Mouse (Mus musculus) forelimb bud, embryonic 11.5 days (tissue): ENCODE results near the gene Hspg2.

Experiments used
- DNase-seq: peaks from one replicate; pipeline ENCODE4 v3.0.0-alpha.2; 2012; ENCODE audit warnings: low read depth, low spot score

Hspg2 gene

DNA sequence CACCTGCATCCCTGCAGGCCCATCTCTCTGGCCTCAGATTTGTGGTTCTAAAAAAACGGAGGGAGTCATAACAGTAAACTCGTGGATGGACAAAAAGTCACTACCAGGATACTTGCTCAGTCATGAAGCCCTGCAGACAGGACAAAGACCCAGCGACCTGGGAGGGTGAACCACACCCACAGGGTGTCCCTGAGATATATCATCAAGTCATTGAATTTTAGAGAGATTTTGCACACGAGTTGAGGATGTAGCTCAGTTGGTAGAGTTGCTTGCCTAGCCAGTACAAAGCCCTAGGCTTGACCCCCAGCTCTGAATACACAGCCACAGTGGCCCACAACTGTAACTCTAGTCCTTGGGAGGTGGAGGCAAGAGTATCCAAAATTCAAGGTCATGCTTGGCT lies 7.4 kb upstream of the Hspg2 start:
- no peak for DNase-seq

DNA sequence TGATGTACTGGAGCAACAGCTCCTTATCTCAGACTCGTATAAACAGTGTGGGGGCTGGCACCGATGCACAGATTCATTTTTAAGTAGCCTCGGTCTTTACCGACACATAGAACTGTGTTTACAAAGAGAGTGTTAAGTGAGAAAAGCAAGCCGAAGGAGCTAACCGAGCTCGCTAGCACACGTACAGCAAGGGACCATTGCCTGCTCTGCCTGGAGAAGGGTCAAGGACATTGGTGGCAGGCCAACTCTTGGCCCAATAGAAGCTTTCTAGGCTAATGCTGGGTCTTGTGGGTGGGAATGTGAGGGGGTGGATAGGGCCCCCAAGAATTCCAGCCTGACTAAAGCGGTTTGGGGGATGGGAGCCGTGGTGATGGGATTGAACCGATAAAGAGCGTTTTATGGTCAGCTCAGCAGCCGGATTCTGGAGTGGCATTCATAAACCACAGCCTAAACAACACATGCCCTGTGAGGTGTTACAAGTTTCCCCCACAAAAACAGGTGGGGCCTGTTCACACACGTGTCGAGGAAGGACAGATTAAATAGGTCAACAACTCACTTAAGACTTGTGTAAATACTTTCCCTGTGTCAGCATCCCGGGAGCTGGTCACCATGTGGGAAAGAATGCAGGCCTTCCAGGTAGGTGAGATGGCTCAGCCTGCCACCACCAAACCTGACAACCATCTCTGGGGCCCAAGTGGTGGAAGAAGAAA lies 6.4 kb upstream of the Hspg2 start:
- no peak for DNase-seq

DNA sequence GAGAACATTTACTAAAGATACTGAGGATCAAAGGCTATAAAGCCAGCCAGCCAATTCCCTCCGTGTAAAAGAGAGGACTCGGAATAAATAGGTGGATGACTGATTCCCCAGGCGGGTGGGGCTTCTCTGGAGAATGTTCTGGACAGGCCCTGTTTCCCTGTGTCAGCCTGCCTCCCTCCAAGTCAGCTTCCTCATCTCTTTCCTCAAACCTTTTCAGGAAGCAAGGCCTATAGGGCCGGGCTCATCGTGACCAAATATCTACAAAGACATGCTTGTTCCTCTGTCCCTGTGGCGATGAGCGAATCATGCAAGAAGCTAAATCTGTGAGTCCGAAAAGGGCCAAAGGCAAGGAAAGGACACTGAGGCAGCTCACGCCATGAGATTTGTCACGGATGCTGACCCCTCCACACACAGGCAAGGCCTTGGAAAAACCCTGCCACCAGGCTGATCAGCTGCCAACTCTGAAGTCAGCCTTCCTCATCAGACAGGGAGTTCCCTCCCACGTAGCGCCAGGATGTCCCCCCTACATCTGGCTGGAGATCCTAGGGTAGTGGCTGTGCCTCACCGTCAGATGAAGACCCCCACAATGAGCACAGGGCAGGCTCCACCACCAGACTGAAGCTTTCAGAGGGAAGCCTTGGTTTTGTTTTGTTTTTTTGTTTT lies 3.3 kb upstream of the Hspg2 start:
- no peak for DNase-seq

DNA sequence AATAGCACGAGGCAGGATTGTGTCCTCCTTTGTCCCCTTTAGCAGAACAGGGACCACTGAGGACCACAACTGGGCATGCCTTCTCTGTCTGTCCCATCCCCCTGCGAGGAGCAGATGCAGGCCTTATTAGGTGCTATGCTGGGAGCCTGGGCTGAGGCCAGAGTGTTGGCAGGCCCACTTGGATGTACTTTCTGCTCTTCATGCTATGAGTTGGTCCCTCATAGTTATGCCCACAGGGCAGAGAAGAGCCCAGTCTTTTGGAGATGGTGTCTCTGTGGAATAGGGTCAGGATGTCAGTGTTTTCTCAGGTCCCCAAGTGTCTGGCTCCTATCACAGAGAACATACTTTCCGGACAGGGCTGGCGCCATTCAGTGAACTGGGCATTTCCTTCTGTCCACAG lies 1.6 kb upstream of the Hspg2 start:
- DNase-seq = no peak

DNA sequence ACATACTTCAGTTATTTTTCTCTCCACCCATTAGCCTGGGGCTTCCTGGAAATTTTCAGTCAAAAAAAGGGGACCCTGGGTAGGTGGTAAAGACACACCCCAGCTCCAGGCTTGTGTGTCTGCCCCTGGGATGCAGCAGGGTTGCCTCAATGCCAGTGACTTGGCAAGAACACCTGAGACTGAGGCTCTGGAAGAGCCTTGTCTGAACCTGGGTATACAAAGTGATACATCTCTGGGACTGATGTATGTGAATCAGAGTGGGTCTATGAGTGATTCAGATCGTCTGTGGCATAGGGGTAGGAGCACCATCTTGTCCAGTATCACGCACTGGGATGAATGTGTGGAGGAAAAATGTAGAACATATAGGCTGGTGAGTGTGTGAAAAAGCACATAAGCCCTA lies 1.0 kb upstream of the Hspg2 start:
- DNase-seq = no peak

DNA sequence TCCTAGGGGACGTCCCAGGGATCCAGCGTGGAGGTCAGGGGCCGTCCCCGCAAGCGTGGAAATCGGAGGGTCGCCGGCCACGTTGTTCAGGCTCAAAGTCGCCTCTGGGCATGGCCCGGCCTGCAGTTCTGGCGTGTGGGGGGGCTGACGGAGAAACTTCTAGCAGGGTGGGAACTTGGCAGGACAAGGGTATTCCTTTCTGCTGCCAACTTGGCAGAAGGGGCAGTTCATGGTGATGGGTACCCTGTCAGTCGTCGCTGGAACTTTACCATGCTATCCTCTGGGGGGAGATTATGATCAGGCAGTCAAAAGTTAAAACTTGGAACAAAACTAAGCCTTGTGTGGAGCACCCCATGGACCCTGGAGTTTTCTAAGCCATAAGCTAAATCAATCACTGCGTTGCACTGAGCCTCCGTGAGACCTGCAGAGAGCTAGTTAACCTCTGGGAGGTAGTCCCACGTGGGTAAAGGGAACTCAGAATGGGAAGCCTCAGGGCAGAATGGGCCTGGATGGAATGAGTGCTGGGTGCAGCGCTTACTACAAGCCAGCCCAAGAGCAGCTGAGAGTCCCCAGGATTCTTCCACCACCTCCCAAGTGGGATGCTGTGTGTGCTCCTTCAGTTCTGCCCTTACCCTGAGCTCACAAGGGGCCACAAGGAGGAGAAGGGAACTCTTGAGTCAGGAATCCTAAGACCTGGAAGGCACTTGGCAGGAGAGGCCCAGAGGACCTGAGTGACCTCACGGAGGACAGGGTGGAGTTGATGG lies 694 bp downstream of the Hspg2 start:
- no peak for DNase-seq

DNA sequence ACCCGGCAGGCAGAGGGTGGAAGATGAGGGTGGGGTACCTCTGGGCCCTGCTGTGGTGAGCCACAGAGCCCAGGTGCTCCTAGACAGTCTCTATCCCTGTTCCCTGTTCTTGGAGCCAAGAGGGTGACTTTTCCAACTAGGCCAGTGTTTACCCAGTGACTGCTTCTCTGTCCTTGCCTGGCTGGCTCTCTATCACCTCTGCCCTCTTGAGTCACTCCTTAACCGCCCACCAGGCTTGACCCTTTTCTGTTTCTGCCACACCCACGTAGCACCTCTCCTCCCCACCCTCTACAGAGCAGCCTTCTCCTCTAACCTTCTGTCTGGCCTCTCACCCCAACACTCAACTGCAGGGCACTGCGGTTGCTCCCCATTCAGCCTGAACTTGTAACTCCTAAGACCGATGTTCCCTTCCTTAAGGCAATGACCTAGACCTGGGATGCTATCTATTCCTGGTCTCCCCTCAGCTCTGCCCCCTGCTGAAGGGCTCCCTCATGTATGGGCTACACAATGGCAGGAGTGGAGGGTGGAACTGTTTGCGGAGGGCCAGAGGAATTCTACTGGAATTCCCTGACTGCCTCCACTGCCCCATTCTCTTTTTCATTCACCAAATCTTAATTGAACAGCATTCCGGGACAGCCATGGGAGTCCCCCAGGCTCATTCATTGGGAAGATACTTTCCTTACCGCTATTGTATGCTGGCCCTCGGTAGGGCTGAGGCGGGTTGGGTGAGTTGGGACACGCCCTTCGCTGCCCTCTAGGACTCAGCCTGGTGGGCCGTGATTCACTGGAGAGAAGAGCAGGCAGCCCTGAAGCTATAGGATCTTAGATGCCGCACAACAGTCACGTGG lies 1.5 kb downstream of the Hspg2 start:
- DNase-seq = no peak

DNA sequence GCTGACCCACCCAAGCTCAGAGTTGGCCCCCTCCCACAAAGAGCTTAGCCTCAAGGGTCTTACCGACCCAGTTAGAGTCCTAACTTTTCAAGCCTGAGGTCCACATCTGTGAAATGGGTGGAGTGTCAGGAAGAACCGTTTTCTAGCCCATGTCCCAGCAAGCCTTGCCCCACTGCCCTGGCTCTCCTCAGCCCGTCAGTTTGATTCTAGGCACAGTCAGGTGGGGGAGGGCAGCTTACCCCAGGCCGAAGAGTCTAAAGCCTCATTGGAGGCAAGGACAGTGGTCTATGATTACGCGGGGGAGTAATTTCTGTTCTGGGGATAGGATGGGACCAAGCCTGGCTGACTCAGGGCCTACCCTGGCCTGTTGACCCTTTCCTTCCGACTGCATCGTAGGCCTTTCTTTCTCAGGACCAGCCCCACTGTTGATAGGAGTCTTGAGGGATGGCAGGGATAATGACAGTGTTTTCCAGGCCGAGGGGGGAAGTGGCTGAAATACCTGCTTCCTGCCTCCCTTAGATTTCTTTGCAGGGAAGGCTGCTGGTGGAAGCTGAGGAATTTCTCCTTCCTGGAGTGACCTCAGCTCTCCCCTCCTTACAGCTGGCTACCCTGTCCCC lies 2.2 kb downstream of the Hspg2 start:
- no peak for DNase-seq

DNA sequence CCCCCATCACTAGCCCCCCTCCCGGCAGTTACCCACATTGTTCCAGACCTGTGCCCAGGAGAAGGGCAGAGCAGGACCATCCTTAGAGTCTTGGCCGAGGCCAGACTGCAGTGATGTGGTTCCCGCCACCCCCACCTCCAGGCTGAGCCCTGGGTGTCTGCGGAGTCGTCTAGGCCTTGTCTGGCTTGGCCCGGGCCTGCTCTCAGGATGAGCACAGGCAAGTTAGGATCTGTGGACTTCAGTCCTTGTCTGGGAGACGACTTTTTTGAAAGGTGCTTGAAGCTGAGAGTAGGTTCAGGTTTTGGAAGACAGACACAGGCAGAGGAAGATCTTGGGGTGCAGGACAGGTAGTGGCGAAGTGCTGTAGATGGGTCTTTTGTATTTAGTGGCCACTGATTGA lies 2.8 kb downstream of the Hspg2 start:
- DNase-seq = no peak

DNA sequence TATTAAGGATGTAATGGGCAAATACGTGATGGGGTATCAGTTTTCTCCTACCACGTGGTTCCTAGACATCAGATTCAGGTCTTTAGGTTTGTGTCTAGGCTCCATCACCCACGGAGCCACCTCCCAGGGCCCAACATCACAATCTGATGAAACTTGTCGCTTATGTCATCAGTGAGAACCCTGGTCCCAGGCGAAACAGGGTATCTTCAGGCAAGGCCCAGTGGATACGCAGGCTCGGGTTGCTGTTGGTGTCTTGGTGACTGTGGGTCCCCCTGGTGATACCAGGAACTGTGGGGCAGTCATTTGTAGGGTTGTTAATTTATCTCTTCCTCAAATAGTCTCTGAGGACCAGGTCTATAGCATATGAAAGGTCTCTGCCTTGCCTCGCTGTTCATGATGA lies 4.7 kb downstream of the Hspg2 start:
- no peak for DNase-seq

DNA sequence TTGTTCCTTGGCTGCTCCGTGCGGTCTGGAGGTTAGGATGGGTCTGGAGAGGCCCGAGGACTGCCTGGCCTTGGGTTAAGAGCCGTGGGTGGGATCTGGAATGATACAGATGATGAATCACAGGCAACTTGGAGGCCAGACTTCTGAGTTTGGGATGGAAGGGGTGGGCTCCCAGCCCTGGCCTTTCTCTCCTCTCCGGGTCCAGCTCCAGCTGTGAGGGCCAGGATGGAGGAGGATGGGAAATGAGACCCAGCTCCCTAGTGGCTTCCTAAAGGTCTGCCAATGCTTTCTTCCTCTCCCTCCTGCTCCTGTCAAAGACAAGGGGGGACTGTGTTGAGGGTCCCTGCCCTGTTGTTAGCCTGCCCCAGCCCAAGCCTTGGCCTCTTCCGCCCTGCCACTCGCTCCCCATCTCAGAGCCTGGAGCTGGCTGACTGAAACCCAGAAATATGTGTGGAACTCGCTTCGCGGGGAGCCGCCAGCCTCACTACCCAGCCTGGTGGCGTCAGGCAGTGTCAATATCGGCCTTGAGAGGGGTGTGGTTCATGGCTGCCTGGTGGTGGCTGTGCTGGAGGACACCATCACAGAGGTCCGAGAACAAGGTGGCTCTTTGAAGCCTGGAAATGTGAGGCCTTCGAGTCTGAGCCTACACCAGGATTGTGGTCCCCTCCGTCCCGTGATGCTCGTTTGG lies 5.3 kb downstream of the Hspg2 start:
- no peak for DNase-seq

DNA sequence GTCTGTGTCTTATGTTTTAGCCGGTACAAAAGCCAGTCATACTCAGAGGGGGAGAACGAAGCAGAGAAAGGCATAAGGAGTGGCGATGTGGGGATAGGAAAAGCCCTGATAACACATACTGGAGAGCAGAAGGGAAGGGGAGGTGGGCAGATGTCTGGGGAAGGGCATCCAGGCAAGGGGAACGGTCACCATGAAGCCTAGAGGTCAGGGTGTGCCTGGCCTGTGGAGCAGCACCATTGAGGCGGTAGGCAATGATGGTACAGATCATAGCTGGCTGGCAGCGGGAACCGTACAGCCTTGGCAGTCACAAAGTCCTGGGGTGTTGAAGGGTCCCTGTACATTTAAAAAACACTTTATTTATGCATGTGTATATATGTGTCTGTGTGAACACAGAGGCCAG lies 6.1 kb downstream of the Hspg2 start:
- no peak for DNase-seq

DNA sequence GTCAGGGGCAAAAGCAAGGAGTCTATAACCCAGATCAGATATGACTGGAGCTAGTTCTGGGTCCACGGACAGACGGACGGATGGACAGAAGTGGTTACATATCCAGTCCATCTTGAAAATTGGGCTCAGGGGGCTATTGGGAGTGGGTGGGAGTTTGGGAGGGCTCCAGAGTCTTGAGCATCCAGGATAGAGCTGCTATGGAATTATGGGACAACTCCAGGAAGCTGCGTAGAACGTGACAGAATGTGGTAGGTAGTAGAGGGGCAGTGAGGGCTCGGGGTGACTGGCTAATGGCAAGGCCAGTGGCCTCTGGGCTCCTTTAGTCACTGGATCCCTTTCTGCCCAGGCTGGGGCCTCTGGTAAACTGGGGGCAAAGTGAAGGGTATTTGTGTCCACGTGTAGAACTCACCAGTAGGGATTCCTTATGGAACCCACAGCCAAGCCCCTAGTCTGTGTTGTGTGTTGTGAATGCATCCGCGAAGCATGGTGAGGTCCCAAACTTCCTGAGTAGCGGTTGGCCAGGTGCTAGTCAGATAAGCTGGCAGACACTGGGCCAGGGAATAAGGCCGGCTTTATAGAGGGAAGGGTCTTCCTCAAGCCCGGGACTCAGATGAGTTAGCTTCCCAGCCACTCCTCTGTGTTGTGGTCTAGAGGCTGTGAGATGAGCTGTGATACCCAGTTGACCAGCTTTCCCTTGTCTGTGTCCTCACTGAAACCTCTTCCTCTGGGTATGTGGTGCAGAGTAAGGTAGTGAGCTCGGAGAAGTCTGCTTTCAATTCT lies 6.9 kb downstream of the Hspg2 start:
- no peak for DNase-seq

DNA sequence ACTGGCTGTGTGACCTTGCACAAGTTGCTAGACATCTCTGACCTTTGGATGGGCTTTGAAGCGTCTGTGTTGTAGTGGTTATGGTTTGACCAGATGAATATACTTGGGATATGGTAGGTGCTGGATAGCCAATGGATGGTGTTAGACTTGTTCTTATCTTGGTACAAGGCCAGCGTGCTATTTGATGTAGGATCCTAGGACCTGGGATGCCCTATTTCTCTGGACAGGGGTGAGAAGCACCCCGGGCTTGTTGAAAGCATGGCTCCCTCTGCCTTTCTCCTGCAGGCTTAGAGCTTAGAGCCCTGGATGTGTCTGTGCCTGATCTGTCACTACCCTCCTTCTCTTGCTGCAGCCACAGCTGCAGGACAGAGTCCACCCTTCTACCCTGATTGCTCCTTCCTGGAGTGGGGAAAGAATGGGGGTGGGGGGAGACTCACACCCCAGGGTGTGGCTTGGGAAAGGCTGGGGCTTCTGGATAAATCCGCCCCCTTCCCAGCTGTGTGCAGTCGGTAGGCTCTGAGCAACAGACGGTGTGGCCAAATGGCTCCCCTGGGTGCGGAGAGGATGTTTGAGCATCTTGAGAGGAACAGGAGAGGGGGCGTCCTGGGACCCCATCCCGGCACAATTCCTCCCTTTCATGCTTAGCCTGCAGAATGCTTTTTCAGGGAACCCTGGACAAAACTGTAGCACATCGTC lies 7.6 kb downstream of the Hspg2 start:
- DNase-seq = no peak

DNA sequence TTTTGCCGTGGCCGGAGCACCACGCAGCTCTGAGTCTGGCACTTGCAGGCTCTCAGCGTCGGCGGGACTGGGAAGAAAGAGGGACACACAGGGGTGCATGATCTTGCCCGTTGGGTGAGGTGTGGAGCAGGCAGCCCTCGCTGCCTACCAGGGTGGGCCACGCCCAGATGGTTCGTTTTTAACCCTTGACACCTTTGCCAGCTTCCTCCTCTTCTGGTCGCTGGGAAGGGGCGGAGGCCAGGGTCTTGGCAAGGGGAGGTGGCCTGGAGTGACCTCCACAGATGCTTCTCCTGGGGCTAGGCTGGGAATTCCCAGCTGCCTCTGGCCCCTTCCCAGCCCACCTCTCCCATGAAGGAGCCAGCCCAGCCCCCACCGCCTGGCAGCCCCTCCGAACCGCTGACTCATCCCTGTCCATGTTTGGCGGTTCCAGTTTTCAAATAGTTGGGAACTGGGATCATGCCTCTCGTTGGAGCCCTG lies 8.2 kb downstream of the Hspg2 start:
- no peak for DNase-seq

DNA sequence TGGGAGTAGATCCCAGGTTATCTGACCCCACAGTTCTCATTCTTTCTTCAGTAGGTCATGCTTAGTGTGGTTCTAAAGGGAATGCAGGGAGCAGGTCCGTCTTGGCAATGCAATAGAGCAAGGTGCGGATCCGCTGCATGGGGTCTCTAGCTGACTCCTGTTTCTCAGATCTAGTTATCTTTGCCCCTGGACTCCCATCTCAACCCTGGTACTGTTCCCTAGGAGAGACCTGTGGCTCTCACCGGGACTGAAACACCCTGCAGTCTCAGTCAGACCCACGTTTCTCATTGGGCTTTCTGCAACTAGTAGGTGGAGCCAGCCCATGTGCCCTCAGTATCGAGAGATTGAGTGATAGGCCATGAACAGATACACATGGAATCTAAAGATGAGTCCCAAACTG lies 9.0 kb downstream of the Hspg2 start:
- no peak for DNase-seq

DNA sequence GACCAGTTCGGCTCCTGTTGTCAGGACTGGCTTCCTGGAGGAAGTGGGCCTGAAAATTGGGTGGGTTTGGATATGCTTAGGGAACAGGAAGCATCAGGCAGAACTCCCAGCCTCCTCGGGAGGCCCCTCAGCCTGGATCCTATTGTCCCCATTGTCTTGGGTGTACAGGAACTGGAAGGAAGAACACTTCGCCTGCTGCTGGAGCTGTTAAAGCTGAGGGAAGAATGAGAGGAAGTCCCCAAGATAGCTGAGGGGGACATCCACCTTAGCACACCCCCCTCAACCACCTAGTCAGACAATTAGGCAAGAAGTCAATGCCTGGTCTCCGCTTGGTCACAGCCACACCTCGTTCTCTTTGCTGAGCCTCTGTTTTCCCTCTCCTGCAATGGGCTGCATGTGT lies 9.7 kb downstream of the Hspg2 start:
- no peak for DNase-seq

DNA sequence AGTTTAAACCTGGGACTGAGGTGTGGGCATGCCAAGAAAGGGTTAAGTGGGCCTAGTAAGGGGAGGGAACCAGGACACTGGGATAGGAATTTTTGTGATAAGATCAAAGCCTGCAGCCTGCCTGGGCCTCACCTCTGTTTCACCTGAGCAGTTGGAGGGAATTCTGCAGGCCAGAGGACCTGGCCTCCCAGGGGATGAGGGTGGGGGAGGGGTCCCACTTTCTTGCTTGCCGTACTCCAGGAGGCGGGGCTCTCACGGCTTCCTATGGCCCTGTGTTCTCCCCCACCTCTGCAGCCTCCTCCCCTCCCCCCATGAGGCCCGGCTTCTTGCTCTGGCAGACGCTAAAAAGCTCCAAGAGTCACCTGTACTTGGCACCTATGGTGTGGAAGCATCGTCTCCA lies 11.2 kb downstream of the Hspg2 start:
- DNase-seq = no peak

DNA sequence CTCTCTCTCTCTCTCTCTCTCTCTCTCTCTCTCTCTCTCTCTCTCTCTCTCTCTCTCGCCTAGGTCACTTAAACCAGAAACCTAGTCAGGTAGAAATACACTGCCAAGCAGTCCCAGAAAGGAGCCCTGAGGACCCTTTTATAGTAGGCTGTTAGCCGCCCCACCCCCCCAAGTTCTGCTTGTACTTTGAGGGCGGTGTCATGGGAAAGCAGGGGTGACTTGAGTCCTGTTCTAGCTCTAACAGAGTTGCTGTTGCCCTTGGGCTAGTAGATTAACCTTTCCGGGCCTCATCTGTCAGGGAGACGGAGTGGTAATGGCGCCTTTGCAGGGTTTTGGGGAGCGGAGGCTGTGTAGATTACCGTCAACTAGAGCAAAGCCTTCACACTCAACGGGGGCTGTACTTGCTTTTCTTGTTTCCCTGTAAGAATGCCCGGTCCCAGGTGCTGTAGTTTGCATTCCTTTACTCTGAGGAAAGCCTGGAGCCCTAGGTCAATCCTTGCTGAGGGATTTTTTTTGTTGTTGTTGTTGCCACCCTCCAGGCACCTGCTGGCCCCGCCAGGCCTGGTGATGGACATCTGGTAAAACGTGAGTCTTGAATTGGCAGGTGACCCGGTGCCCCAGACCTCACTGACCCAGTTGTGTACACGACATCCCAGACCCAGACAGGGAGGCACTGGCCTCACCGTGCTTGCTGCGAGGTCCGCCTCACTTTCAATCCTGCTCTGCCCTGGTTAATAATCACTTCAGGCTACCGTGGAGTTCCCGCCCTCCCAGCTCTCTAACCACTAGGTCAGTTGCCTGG lies 11.8 kb downstream of the Hspg2 start:
- no peak for DNase-seq
